Mouse (Mus musculus): ENCODE results near the gene Col9a1. TPM values are rescaled to one million over a fixed set of nuclear protein-coding genes. Genes with fewer than 3 reads are reported as not detected.

The Col9a1 gene
- polyA plus RNA-seq, 1 experiment from 2014 or later = 0.57 TPM

DNA sequence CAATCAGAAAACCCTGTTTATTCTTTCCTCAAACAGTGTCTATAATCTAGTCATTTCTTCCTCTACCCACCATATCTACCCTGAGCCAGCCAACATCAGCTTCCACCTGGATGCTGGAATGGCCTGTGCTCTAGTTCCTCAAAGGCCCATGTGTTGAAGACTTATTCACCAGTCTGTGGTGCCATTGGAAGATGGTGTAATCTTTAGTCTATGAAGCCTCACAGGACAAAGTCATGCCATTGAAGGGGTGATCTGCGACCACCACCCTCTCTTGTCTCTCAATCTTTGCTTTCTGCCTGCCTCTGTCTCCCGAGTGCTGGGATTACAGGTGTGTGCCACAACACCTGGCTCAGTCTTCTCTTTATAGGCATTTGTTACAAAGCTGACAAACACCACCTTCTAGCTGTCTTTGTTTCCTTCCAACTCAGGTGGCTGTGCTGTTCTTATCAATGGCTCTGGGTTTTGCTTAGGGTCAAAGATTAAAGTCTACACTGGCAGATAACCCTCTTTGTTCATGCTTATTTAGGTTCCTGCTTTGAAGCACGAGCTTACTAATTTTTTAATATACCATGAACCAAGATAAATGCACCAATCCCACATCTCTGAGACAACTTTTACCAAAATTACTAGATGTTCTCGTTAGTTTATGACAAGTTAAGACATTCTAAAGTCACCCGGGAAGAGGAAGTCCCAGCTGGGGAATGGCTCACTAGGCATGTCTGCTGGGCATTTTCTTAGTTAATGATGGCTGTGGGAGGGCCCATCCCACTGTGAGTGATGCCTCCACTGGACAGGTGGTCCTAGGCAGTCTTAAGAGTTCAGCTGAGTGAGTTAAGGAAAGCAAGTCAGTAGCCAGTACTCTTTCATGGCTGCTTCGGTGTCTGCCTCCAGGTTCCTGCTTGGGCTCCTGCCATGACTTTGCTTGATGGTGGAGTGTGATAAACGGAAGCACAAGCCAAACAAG, 117.9 kb downstream of the Col9a1 start:
- 85% methylated on average over 7 of the region's 7 CpGs for WGBS
- Histone ChIP-seq H3K27me3 (replicated peaks; ENCODE audit: control insufficient read depth, insufficient read depth, low read length) (no peaks in the 10 kb centered on the region), H3K4me3 (ENCODE audit: low read depth, low read length) (no peak overlapping the region), H3K9ac (ENCODE audit: low read length) (no peak overlapping the region), H3K4me1 (ENCODE audit: control insufficient read depth, insufficient read depth, low read length) (no peaks in the 10 kb centered on the region), H3K36me3 (ENCODE audit: control insufficient read depth, insufficient read depth, low read length) (no peaks in the 10 kb centered on the region), H3K27ac (ENCODE audit: low read depth, low read length) (no peak overlapping the region), H3K9me3 (replicated peaks; ENCODE audit: control insufficient read depth, low read length) (no peaks in the 10 kb centered on the region), H3K4me2 (ENCODE audit: low read length) (no peak overlapping the region)
- ATAC-seq (no peak), DNase-seq (ENCODE audit: low spot score) (no peak)

DNA sequence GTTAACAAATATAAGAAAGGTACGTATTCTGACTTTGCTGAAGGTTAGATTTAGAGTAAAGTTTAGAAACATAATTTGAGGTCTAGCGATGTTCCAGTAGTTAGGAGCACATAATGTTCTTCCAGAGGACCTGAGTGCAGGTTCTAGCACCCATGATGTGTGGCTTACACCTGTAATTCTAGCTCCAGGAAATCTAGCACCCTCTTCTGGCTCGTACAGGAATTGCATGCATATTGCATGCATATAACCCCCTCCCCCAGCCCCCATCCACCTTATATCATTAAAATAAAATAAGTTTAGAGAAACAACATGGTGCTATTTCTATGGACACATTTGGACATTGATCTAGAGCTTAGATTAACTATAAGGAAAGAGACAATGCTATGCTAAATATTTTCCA, 123.3 kb downstream of the Col9a1 start:
- Histone ChIP-seq H3K4me2 (ENCODE audit: low read length) (no peak overlapping the region), H3K9me3 (replicated peaks; ENCODE audit: control insufficient read depth, low read length) (no peaks in the 10 kb centered on the region), H3K27me3 (replicated peaks; ENCODE audit: control insufficient read depth, insufficient read depth, low read length) (no peaks in the 10 kb centered on the region), H3K4me1 (ENCODE audit: control insufficient read depth, insufficient read depth, low read length) (no peaks in the 10 kb centered on the region), H3K9ac (ENCODE audit: low read length) (no peak overlapping the region), H3K4me3 (ENCODE audit: low read depth, low read length) (no peak overlapping the region), H3K36me3 (ENCODE audit: control insufficient read depth, insufficient read depth, low read length) (no peaks in the 10 kb centered on the region), H3K27ac (ENCODE audit: low read depth, low read length) (no peak overlapping the region)
- 86% methylated on average over 3 of the region's 3 CpGs for WGBS
- no peak for DNase-seq (ENCODE audit: low spot score)
- ATAC-seq = no peak

Other genes with a start within 250 kb of the Col9a1 start
- gene Sdhaf4, start 172.0 kb upstream of the Col9a1 start, polyA plus RNA-seq (2014; fragmentation: Nextera tagmentation; extraction: Ambion mirVana) = 131 and 147 TPM in 2 replicates
- 28.6 and 30.5 TPM in 2 replicates for gene Fam135a, start 77.3 kb upstream of the Col9a1 start, polyA plus RNA-seq (2014; fragmentation: Nextera tagmentation; extraction: Ambion mirVana)

All from forebrain, embryonic 14.5 days (tissue).